Mouse (Mus musculus): ENCODE data around the gene Hs3st4.

Hs3st4 gene

DNA sequence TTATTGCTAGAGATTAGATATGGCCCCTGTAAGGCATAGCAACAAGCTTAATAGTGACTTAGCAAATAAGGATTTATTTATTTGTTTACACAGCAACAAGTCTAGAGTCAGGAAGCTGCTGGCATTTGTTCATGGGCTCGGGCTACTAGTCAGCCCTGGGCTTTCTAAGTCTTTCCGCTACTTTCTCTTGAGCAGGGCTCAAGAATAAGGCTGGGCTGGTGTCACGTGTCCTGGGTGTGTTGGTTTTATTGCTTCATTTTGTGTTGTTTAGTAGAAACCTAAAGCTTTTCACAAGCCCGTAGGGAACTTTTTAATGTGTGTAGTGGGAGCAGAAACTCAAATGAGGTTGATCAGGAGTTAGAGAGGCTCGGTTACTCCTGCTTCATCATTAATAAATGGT is 153.5 kb downstream of the Hs3st4 start:
- DNase-seq (ENCODE audit: low read depth, low spot score), result peak; percentile 5

DNA sequence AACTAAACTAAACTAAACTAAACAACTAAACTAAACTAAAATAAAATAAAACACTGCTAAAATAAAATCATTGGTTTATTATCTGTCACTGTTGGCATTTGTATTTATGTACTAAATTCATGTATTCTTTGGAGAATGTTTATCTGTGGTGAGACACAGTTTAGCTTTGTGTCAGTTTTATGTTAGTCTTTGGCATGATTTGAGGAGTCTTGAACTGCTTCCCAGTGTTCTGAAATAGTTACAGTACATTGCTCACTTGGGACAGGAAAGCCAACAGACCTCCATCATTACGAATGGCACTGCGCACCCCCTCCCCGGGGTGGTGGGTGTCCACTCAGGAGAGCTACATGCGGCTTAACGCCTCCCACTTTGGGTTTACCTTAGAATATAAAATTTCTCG is 158.6 kb downstream of the Hs3st4 start:
- no peak for DNase-seq (ENCODE audit: low read depth, low spot score)

DNA sequence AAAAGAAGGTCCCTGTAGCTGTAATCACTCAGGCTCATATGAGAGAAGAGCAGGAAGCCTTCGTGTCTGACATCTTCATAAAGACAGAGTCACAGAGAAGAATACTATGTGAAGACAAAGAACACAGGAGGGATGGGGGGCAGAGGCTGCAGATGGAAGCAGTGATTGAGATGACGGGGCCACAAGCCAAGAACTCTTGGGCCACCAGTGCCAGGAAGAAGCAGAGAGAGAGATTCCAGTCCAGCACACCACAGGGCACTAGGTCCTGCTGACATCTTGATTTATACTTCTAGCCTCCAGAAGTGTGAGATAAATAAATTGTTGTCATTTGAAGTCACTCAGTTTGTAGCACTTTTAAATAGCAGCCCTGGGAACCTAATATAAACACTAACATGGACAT is 168.2 kb downstream of the Hs3st4 start:
- DNase-seq (ENCODE audit: low read depth, low spot score), result no peak

DNA sequence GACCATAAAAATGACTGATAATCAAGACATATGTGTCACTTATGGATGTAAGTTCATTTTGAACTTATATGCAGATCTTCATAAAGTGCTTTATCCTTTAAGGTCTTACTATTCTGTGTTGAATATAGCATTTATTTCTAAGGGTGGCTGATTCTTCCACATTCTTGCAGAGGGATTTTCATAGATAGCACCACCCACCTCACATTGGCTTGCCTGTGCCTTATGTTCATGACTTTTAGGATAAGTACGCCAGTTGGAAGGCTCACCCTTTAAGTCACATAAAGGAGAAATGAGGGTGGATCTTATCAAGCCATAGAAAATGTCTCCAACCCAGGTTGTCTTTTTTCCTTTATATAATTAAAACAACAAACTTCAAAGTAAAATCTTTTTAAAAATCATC is 180.6 kb downstream of the Hs3st4 start:
- no peak for DNase-seq (ENCODE audit: low read depth, low spot score)

DNA sequence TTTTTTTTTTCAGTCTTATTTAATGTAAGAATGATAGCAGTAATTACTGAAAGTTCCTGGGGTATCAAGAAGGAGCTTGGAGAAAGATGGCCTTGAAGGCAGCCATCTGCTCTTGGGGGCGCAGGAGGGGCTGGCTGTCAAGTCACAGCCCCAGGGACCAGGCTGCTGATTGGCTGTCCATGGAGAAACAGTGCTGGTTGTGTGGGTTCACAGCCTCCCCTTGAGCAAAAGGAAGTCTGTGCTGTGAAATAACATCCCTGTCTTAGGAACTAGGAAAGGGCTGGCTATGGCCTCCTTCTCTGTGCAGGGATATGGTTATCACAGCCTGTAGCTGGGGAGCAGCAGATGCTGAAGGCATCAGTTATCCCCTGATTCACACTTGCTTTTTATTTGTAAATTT is 183.6 kb downstream of the Hs3st4 start:
- no peak for DNase-seq (ENCODE audit: low read depth, low spot score)

DNA sequence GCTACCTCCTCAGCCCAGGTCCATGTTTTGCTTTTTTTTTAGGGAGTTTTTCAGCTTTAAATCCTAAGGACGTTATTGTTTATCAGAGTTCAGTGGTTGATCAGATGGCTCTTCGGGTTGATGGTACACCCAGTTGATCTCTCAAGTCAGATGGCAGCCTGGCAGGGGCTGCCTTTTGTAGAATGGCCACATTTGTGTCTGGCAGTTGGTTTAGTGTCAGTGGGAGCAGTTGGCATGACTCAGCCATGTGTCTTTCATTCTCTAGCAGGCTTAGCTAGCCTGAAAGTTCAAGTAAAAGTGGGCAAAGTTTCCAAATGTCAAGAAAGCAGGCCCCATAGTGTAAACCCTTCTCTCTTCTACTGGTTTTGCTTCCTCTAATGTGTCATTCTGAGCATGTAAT is 186.1 kb downstream of the Hs3st4 start:
- DNase-seq (ENCODE audit: low read depth, low spot score), result no peak

DNA sequence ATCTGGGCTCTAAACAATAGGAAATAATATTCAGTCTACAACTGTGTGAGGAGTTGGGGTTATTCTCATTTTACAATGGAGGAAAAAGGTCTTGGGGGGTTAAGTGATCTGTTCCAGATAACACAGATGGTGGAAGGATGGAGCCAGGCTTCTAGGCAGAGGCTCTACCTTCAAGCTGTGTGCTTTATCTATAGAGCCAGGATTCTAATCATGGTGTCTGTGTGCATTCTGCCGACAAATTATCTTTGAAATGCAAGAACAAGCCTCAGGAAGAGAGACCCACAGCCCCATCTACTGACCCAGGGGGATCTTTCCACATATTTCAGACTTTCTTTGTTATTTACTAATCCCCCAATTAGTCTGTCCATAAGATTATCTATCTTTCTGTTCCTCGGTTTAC is 187.3 kb downstream of the Hs3st4 start:
- DNase-seq (ENCODE audit: low read depth, low spot score), result no peak

DNA sequence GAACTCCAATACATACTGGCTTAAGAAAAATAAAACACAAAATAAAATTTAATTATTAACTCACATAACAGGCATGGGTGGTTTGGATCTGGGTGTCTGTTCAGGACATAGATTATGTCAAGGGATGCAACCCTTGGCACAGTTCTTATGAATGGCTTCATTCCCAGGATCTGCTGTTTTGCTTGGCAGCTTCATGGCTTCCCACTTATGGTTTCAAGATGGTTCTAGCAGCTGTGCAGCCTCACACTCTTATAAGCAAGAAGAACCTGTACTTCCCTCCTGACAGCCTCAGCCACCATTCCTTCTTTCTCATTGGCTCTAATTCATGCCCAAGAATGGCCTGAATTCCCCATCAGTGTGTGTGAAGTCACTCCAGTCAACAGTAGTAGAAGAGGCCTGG is 189.3 kb downstream of the Hs3st4 start:
- no peak for DNase-seq (ENCODE audit: low read depth, low spot score)

DNA sequence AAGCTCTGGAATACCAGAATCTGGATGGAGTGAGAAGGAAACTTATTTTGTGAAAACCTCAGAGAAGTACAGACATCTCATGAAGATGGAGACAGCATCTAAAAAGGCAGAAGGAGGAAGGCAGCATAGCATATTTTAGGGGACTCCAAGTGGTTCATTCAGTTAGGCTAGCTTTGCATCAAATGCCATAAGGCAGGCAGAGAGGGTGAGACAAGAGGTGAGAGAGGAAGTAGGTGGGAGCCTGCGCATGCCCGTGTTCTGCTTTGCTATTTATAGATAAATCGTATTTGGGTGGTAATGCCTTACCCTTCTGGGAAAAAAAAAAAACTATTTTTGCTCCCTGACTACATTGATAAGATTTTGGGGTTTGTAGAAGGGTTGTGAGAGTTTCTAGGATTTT is 198.3 kb downstream of the Hs3st4 start:
- no peak for DNase-seq (ENCODE audit: low read depth, low spot score)

DNA sequence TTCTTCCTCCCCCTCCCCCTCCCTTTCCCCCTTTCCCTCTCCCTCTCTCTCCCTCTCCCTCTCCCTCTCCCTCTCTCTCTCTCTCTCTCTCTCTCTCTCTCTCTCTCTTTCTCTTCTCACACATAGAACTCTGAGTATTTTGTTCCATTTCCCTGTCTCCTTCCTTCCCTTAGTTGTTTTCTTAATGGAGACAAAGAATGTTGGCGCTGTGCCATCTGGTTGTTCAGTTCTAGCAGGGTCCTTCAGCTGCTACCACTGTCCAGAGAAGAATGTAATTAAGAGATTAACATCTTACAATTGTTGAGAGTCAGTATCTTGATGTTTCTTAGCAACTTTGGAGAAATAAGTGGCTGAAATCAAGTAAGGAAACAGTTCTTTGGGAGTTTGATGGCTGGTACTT is 202.0 kb downstream of the Hs3st4 start:
- no peak for DNase-seq (ENCODE audit: low read depth, low spot score)

DNA sequence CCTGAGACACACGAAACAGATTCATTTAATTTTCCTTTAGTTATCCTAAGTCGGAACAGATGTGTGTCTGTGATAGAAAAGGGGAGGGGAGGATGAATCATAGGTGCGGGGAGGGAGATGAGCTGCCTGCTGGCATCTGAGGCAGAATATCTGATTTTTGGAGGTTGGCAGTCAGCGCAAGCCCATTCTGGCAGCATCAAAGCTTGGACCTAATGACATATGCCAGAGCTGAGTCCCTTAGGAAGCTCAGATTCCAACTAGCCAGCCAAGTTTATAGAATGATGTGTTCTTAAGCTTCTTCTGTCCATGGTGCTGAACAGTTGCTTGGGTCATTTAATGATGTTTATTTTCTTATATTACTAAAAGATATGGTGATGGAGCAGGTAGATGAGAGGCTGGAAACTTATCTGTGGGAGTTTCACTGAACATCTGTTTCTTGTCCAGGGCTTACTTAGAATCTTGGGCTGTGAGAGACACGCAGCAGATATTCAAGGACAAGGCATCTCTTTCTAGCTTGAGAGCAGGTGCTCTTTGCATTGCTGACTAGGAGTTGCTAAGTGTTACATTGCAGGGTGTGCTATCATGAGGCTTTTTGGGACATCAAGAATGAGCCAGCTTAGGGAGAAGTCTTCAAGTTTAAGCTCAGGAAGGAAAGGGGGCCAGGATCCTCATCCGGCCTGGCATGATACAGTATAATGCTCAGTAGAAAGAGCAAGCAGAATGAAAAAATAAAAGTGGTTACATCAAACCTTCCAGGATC is 216.3 kb downstream of the Hs3st4 start:
- DNase-seq (ENCODE audit: low read depth, low spot score), result peak; percentile 69

DNA sequence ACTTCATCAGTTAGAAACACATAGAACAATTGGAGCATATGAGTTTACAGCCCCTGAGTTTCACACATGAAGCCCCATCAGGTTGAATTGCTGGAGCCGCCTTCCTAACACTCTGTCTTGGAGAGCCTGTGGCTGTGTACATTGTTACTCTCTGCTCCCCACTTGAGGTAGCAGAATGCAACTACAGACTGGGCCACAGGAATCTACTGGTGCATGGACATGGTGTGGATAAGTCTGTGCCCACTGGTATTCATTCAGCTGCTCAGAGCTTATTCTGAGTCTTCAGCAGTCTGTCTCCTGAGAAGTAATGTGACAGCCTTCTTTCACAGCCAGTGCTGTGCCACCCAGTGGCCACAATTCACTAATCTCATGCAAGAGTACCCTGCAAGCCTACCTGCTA is 234.3 kb downstream of the Hs3st4 start:
- DNase-seq (ENCODE audit: low read depth, low spot score), result no peak

DNA sequence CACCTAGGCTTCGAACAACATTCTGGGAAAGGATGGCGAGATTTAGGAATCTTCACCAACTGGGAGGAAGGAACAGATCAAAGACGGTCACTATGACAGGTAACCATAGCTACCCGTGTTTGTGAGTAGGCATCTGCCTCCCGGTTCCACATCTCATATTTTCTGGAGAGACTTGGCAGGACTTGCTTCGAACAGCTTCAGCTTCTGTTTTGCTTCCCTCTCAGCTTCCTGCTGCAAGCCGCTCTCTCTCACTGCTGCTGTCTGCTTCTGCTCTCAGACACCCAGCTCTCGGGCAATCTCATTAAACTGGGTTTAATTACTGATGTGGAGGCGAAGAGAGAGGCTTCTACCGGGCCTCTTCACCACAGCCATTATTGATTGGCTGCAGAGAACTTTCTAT is 237.9 kb downstream of the Hs3st4 start:
- DNase-seq (ENCODE audit: low read depth, low spot score), result peak; percentile 23

DNA sequence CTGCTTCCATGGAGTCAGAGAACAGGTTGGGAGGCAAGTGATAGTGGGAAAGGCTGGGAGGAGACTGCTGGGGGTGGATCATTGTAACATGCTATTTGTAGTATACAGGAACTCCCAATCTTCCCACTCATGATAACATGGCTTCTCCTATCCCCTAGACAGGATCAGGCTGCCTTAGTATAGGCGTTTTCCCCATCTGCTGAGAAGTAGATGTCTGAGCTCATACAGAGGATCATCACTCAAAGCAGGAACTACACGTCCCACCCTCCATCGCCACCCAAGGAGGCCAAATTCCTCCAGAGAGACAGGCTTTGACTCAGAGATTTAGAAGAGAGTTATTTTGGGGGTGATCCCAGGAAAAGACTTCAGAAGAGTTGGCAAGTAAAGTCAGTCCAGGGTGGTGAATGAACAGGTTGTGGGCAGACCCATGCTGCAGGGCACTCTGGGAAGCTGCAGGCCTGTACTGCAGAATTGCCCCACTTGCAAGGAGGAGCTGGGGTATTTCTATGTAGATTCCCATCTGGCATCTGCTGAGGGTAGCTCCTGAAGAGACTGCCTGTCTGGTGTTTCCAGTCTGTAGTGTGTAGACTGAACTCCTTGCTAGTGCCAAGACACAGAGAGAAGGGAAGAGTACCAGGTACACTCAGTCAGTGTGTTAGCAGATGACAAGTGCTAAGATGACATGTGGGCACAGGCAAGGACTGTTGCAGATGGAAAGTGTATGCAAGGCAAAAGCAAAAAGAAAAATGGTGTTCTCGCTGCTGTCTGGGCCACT is 255.4 kb downstream of the Hs3st4 start:
- DNase-seq (ENCODE audit: low read depth, low spot score), result no peak

DNA sequence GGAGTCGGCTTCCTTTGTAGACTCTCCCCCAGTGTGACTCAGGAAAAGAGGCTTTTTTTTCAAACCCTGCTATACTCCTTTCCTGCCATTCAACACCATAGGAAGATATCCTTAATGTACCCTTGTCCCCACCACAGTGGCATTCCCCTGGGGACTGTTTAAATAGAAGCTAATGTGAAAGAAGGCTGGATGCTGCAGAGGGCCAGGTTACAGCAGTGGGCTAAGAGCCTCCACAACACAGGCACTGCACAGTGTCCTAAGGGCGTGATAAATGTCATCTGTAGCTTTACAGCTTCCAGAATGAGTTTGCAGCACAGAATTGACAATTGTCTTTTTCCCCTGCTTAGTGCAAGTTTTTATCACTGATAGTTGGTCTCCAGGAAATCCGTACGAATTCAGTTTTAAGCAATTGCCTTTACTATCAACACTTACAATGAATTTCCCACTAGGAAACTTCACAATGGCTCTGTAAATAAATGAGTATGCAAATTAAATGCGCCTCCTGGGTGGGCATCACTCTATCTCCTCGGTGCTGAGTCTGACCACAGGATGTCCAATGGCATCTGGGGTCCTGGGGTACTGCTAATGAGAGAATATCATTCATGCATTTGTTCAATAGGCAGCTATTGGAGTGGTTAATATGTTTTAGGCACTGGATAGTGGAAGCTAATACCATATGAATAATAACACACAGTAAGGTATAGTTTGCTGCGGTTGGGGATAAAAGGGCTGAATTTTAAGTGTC is 257.4 kb downstream of the Hs3st4 start:
- no peak for DNase-seq (ENCODE audit: low read depth, low spot score)

DNA sequence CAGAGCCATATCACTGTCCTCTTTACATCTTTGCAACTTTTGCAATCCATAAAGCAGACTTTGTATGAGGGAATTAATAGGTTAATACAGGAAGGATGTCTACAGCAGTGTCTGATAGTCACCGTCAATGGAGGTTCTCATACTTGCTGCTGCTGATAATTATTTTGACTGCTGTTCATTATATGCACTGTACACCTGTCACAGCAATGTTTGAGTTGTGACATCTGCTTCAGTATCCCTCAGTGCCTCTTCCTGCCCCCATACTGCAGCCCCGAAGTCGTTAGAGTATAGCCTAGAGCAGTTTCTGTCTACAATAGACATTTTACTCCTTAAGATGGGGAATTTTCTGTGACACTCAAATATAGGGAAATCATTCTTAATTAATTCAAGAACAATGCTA is 267.2 kb downstream of the Hs3st4 start:
- DNase-seq (ENCODE audit: low read depth, low spot score), result no peak

DNA sequence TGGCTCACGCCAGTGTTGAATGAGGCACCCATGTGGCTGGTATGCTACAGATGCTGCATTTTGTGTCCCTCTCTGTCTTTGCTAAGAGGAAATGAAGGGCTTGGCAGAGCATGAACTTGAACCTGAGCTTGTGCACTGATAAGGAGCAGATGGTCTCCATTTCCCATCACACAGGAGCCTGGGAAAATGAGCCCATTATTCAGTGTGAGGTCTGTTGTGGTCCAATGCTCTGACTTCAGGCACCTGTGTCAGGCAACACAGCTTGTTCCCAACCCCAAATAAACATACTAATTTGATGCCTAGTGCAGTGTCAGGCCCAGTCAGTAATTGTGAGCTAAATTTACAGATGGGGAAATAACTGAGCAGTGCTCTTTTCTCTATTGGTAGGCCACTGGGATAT is 267.9 kb downstream of the Hs3st4 start:
- DNase-seq (ENCODE audit: low read depth, low spot score), result no peak

DNA sequence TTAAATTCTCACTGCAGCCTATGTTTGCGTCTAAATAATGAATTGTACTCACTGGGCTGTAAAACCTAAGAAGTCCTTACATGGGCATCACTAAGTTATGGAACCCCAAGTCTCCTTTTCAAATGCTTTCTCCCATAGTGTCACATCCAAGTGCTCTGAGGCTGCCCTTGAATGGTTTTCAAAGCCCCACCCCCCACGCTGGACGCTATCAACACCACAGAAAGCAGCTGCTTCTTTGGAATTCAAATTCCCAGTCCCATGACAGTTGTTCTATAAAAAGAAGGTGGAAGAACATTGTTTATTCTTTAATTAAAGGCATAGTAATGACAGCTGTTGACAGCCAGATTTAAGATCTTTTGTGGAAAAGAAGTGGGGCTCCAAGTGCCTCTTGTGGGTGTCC is 275.8 kb downstream of the Hs3st4 start:
- DNase-seq (ENCODE audit: low read depth, low spot score), result no peak

DNA sequence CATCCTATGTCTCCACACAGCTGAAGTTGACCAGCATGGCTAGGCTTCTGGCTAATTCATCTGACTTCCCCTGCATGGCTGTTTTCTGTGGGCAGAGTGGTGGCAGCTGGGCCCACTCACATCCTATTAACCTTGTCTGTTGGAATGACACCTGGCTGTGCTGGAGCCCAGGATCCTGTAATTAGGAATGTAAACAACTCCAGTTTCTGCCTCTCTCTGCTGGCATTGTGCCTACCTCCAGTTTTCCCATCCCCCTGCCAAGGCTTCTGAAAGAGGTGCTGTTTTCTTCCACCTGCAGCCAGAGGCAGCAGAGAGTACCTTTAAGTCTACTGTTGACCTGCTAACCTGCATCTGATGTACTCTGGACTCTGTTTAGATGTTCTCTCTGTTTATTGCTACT is 288.1 kb downstream of the Hs3st4 start:
- DNase-seq (ENCODE audit: low read depth, low spot score), result peak; percentile 16

DNA sequence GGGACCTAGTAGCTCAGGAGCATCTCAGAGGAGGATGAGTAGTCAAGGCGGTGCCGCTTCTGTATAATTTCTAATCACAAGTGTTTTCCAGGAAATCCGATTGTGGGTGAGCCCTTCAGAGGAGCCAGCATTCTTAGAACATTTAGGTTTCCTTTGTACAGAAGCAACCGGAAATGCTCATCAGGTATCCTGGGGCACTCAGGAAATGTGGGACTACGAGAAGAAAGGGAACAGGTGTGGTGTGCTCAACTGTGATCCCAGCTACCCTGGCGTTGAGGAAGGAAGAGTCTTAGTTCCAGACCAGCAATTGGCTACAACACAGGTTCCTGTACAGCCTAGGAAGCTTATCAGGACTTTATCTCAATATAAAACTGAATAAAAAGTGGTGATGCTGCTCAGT is 307.2 kb downstream of the Hs3st4 start:
- DNase-seq (ENCODE audit: low read depth, low spot score), result no peak

DNA sequence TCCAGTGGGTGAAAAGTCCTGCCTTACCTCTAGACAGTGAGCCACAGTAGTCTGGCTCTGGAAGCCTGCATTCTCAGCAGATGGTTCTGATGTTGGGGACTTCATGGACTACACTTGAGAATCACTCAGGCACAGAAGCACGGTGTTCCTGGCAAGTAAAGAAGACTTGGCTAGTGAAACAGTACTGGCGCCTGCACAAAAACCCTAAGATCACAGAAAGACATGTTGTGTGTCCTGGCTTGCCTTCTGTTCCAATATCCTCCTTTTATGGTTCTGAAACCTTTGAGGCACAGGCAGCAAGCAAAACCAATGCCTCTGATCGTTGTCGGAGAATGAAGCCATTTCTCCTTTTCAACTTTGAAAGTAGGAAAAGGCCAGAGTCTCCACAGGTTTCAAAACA is 336.8 kb downstream of the Hs3st4 start:
- DNase-seq (ENCODE audit: low read depth, low spot score), result no peak

DNA sequence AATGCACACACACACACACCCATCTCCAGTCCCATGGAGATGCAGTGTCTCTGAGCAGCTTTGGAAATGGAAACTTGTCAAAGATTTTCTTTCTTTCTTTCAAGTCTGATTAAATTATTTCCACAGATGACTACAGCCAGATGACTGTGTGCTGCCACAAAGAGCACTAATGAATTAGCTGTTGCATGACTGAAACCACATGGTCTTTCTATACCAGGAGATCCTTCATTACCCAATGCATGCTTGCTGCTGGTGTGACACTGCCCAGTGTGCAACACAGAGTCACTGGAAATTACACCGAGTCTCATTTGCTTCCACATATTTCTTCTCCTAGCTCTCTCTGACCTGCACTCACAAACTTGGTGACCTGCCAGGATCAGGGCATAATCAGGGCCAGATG is 353.0 kb downstream of the Hs3st4 start:
- peak; percentile 80 for DNase-seq (ENCODE audit: low read depth, low spot score)

DNA sequence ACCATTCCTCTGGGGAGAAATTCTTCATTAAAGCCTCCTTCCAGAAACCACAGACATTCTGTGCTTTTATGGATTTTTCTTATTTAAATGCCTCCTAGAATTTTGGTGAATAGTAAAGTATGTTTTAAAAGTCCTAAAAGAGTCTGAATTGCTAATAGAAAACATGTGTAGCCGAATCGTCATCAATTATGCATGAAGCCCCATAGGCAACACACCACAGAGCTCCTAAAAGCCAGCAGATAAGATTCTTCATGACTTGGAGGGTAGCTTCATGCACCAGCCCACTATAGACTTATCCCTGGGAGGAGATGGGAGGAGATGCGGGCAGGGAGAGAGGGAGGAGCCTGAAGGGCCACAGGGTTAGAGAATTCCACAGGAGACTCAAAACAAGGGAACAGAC is 358.8 kb downstream of the Hs3st4 start:
- DNase-seq (ENCODE audit: low read depth, low spot score), result peak; percentile 26
